Mouse (Mus musculus): Measurements from ENCODE around the gene Etnk1.
"Not testable (repeated sequence)": the region's sequence is repeated elsewhere in the genome, so short reads cannot be mapped to it uniquely, and the experiment has no call there.

- not testable (repeated sequence) for TF ChIP-seq CTCF (conservative IDR thresholded peaks at IDR 0.05; ENCODE audit: insufficient read depth, insufficient read length, low read depth, low read length); POLR2A (IDR thresholded peaks at IDR 0.05; ENCODE audit: low read depth, low read length)
Observed at GRCm38 (mm10) chr6:143151081-143151995, 15.7 kb upstream of the Etnk1 start.
